Mouse (Mus musculus): ENCODE measurements around the gene Coro1c. TPM values are rescaled to one million over a fixed set of nuclear protein-coding genes. Genes with fewer than 3 reads are reported as not detected.
A peak's percentile ranks its signal among the peaks of the same experiment; 100 is the strongest.

The Coro1c gene
- polyA plus RNA-seq, 1 experiment from 2014 or later: 129 TPM

DNA sequence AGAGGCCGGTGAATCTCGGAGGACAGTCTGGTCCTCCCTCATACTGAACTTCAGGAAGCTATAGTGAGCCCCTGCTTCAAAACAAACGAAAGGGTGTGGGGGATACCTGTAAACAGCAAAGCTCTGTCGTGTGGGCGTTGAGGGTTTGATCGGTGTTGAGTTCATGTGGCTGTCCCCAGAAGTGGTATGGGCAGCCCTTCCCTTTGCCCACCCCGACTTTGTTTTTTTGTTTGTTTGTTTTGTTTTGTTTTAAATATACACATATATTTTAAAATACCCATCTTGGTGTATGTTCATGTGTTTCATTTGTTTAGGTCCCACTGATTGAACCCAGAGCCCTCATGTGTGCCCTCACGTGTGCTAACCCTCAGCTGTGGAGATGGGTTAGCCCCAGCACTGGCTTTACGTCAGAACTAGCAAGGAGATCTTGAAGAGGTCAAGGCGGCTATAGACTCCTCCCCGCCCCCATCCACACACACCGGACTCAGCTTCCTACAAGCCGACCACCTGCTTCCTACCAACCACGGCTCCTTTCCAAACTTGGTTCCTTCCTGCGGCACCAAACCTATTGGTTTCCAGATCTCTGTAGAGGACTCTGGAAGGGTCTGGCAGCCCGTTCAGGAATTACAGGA lies 75.1 kb downstream of the Coro1c start:
- no peak overlapping the region for H3K4me2 ChIP-seq
- ATAC-seq (ENCODE audit: insufficient read depth, low FRiP score, low read depth): no peak
- H3K27ac ChIP-seq: no peak overlapping the region
- H3K36me3 ChIP-seq: no peaks in the 10 kb centered on the region
- no peak overlapping the region for H3K4me3 ChIP-seq (replicated peaks)
- H3K9ac ChIP-seq: no peak overlapping the region
- H3K27me3 ChIP-seq (replicated peaks): no peaks in the 10 kb centered on the region
- H3K4me1 ChIP-seq: no peaks in the 10 kb centered on the region
- WGBS: 52% methylated on average over 16 of the region's 16 CpGs
- no peaks in the 10 kb centered on the region for H3K9me3 ChIP-seq

DNA sequence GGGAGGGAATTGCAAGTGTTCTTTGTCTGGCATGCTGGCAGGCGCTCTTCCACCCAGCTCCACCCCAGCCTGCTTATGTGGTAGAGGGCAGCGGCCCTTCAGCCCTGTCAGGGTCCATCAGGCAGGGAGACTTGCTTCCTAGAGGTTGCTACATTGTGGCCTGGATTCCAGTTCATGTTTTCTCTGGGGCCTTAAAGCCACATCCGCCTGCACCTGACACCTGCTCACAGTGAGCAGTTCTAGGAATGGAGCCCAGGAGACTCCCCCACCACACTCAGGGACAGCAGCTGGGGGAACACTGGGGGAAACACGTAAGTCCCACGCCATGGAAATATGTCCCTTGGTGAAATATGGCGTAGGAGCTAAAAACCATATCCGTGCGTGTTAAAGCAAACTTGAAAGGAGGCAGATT lies 76.1 kb downstream of the Coro1c start, which contains the start of gene Selplg:
Selplg (minus strand) TSS at position 155 of the 412 bp plus-strand sequence.
- H3K9me3 ChIP-seq: no peaks in the 10 kb centered on the region
- WGBS: 26% methylated on average over 8 of the region's 8 CpGs
- no peak within 1 kb of the TSS for H3K4me2 ChIP-seq
- ATAC-seq (ENCODE audit: insufficient read depth, low FRiP score, low read depth): no peak
- H3K36me3 ChIP-seq: no peaks in the 10 kb centered on the region
- H3K4me1 ChIP-seq: no peaks in the 10 kb centered on the region
- no peak within 1 kb of the TSS for H3K27ac ChIP-seq
- H3K9ac ChIP-seq: no peak within 1 kb of the TSS
- H3K4me3 ChIP-seq (replicated peaks): no peak within 1 kb of the TSS
- no peaks in the 10 kb centered on the region for H3K27me3 ChIP-seq (replicated peaks)

DNA sequence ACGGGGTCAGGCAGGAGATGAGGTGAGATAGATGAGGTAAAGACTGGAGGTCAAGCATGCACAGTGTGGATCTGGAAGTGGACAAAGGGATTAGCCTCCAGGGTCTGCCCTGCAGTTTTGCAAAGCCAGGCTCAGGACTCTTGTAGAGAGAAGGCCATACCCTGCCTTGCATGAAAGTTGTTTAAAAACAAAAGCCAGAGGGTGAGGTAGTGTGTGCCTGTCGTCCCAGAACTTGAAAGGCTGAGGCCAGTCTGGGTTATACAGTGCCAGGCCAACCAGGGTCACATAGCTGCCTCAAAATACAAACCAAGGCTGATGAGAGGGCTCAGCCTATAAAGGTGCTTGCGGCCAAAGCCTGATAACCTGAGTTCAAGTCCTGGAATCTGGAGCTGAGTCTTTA lies 76.8 kb downstream of the Coro1c start:
- H3K27ac ChIP-seq: no peak overlapping the region
- no peak overlapping the region for H3K4me2 ChIP-seq
- no peak overlapping the region for H3K9ac ChIP-seq
- no peaks in the 10 kb centered on the region for H3K36me3 ChIP-seq
- no peaks in the 10 kb centered on the region for H3K4me1 ChIP-seq
- no peaks in the 10 kb centered on the region for H3K9me3 ChIP-seq
- no peak overlapping the region for H3K4me3 ChIP-seq (replicated peaks)
- no peak for ATAC-seq (ENCODE audit: insufficient read depth, low FRiP score, low read depth)
- WGBS: 41% methylated on average over 3 of the region's 3 CpGs
- H3K27me3 ChIP-seq (replicated peaks): no peaks in the 10 kb centered on the region

DNA sequence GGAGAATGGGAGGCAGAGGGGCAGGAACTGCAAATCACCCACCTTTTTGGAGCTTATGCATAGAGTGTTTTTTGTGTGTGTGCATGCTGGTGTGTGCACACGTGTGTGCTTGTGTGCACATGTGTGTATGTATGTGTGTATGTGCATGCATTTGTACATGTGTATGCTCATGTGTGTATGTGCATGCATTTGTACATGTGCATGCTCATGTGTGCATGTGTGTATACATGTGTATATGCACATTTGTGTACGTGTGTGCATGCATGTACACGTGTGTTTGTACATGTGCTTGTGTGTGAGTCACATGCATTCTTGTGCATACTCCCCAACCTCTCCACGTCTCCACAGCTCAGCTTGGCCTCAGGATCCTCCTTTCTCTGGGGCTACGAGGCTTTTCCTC lies 77.8 kb downstream of the Coro1c start:
- no peak for ATAC-seq (ENCODE audit: insufficient read depth, low FRiP score, low read depth)
- Histone ChIP-seq H3K9ac (no peak overlapping the region), H3K9me3 (no peaks in the 10 kb centered on the region), H3K27ac (no peak overlapping the region), H3K36me3 (no peaks in the 10 kb centered on the region), H3K27me3 (replicated peaks) (no peaks in the 10 kb centered on the region), H3K4me3 (replicated peaks) (no peak overlapping the region), H3K4me2 (no peak overlapping the region), H3K4me1 (no peaks in the 10 kb centered on the region)
- 88% methylated on average over 5 of the region's 5 CpGs for WGBS

DNA sequence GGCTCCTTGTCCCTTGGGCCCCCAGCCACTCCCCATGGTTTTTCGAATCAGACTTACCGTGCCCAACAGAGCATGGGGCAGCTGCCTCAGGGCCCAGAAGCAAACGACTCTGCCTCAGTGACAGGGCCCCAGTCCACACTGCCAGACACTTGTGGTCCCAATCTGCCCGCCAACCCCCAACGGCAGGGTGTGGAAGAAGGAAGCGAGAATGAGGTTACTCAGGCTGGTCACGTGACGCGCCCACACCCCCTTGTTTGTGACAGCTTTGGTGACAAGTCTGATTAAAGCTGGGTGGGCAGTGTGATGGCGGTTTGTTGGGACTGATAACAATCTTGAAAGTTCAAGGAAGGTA lies 78.3 kb downstream of the Coro1c start:
- no peak overlapping the region for H3K27ac ChIP-seq
- H3K4me2 ChIP-seq: no peak overlapping the region
- H3K4me1 ChIP-seq: no peaks in the 10 kb centered on the region
- H3K27me3 ChIP-seq (replicated peaks): no peaks in the 10 kb centered on the region
- ATAC-seq (ENCODE audit: insufficient read depth, low FRiP score, low read depth): peak; percentile 23; the same call in 1 of the 2 replicates
- WGBS: 55% methylated on average over 10 of the region's 10 CpGs
- no peak overlapping the region for H3K9ac ChIP-seq
- H3K4me3 ChIP-seq (replicated peaks): 0 out of 2 replicates have a peak overlapping the region, but pooled peaks have one; percentile 11
- H3K9me3 ChIP-seq: no peaks in the 10 kb centered on the region
- H3K36me3 ChIP-seq: no peaks in the 10 kb centered on the region

DNA sequence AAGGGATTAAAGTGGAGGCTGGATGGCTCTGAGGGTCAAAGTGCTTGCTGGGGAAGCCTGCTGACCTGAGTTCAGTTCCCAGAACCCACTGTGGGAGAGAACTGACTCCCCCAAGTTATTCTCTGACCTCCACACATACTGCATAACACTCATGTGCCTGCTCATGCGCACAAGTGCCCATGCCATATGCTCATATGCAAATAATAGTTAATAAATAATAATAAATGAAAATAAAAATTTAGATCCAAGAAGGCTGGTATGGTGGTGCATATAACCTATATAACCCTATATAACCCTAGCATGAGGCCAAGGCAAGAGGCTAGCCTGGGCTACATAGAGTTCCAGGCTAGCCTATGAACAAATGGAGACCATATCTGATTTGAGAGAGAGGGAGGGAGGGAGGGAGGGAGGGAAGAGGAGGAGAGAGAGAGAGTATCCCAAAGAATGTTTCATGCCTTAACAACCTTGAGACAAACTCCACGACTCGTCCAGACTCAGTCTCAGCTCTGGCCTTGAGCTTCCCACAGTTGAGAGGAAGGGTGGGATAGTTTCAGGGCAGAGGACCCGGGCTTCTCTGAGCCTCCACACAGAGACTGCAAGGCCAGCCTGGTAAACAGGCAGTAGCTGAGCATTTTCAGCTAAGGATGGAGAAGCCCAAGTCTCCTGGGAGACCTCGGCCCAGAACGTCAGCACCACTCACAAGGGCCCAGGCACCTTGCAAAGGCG lies 78.8 kb downstream of the Coro1c start:
- Histone ChIP-seq H3K4me1 (no peaks in the 10 kb centered on the region), H3K4me2 (no peak overlapping the region), H3K27me3 (replicated peaks) (no peaks in the 10 kb centered on the region), H3K27ac (no peak overlapping the region), H3K36me3 (no peaks in the 10 kb centered on the region), H3K9me3 (no peaks in the 10 kb centered on the region), H3K4me3 (replicated peaks) (0 out of 2 replicates have a peak overlapping the region, but pooled peaks have one; percentile 11), H3K9ac (no peak overlapping the region)
- no peak for ATAC-seq (ENCODE audit: insufficient read depth, low FRiP score, low read depth)
- WGBS: 74% methylated on average over 7 of the region's 7 CpGs

DNA sequence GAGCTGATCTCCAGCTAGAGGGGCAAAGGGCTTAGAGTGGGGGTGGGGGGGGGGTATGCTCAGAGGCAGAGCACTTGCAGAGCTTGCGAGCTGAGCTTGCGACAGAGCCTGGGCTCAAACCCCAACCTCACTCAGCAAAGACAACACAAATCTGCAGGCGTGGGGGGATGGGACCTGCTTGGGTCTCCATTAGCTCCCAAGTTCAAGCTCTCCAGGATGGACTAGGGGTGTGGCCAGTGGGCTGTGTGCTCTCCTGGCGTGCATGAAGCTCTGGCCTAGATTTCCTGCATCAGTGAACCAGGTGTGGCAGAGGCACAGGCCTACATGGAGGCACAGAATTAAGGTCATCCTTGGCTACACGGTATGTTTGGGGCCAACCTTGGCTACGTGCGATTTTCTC lies 80.1 kb downstream of the Coro1c start:
- 51% methylated on average over 7 of the region's 7 CpGs for WGBS
- H3K9ac ChIP-seq: no peak overlapping the region
- no peaks in the 10 kb centered on the region for H3K4me1 ChIP-seq
- no peaks in the 10 kb centered on the region for H3K9me3 ChIP-seq
- no peak overlapping the region for H3K4me3 ChIP-seq (replicated peaks)
- H3K27ac ChIP-seq: no peak overlapping the region
- H3K4me2 ChIP-seq: no peak overlapping the region
- no peak for ATAC-seq (ENCODE audit: insufficient read depth, low FRiP score, low read depth)
- H3K36me3 ChIP-seq: no peaks in the 10 kb centered on the region
- no peaks in the 10 kb centered on the region for H3K27me3 ChIP-seq (replicated peaks)

DNA sequence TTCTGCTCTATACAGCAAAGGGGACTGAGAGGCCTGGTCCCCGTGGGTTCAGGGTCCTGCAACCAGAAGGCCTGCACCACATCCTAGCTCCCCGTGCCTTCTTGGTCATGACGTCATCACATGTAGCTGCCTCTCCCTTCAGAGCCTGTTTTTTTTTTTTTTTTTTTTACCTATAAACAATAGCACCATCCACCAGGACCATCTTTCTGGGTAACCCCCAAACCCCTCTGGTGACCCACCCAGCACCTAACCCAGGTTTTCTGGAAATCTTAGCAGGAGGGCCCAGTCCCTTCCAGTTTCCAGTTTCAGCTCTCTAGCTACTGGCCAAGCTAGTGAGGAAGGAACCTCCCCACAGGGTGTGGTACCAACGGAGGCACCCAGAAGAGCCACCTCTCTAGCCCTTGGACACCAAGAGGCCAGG lies 80.6 kb downstream of the Coro1c start:
- ATAC-seq (ENCODE audit: insufficient read depth, low FRiP score, low read depth): no peak
- 38% methylated on average over 4 of the region's 4 CpGs for WGBS
- Histone ChIP-seq H3K27ac (no peak overlapping the region), H3K4me1 (no peaks in the 10 kb centered on the region), H3K4me2 (no peak overlapping the region), H3K36me3 (no peaks in the 10 kb centered on the region), H3K27me3 (replicated peaks) (no peaks in the 10 kb centered on the region), H3K4me3 (replicated peaks) (no peak overlapping the region), H3K9ac (no peak overlapping the region), H3K9me3 (no peaks in the 10 kb centered on the region)

DNA sequence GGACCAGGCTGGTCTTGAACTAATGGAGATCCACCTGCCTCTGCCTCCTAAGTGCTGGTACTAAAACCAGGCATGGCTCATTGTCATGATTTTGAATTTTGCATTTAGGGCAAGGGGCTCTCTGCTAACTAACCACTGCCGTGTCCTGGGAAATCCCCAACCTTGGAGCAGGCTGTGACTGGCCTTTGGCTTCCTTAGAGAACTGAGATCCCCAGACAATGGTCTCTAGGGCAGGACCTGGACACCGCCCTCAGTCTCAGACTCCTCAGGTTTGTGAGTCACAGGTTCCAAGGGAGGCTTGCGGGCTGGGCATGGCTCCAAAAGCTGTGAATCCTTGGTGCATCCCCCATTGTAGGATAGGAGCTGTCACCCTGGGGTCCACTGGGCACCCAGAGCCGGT lies 81.9 kb downstream of the Coro1c start:
- ATAC-seq (ENCODE audit: insufficient read depth, low FRiP score, low read depth): no peak

DNA sequence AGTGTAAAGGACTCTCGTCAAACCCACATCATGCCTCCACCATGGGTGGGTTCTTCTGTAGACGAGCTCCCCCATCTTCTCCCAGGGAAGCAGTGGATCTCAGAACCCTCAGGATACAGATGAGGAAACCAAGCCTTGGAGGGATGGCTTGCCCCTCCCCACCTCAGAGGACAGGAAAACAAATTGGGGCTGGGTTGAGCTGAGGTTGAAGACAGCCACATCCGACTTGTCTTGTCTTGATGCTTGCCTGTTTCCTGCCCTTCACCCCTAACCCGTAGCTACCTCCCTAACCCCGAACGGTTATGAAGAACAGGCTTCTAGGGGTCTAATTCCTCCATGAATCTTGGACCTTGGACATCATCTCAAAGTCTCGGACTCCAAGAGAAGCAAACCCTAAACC lies 83.0 kb downstream of the Coro1c start:
- no peaks in the 10 kb centered on the region for H3K9me3 ChIP-seq
- H3K36me3 ChIP-seq: no peaks in the 10 kb centered on the region
- no peak overlapping the region for H3K4me2 ChIP-seq
- ATAC-seq (ENCODE audit: insufficient read depth, low FRiP score, low read depth): no peak
- H3K4me1 ChIP-seq: no peaks in the 10 kb centered on the region
- H3K4me3 ChIP-seq (replicated peaks): no peak overlapping the region
- 75% methylated on average over 7 of the region's 7 CpGs for WGBS
- H3K9ac ChIP-seq: no peak overlapping the region
- no peaks in the 10 kb centered on the region for H3K27me3 ChIP-seq (replicated peaks)
- no peak overlapping the region for H3K27ac ChIP-seq

More for the DNA sequence above, 81.9 kb downstream of the Coro1c start:
- Histone ChIP-seq H3K9me3 (no peaks in the 10 kb centered on the region), H3K27me3 (replicated peaks) (no peaks in the 10 kb centered on the region), H3K4me3 (replicated peaks) (no peak overlapping the region), H3K4me2 (no peak overlapping the region), H3K27ac (no peak overlapping the region), H3K9ac (no peak overlapping the region), H3K36me3 (no peaks in the 10 kb centered on the region), H3K4me1 (no peaks in the 10 kb centered on the region)
- WGBS: 84% methylated on average over 4 of the region's 4 CpGs

DNA sequence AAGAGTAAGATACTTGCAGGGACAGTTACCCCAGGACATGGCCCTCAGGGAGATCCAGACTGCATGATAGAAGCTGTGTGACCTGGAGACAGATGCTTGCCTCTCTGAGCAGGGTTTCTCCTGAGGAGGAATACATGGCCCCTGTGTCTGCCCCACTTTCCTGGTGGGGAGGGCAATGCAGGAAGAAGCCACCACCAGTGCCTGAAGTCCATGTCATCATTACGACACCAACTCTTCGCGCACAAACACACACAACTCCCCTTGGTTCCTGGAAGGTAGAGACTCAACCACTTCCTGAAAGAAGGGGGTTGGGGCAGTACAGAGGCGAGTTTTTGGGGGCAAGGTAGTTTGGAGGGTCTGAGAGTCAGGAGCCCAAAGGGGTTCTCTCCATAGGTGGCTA lies 84.3 kb downstream of the Coro1c start:
- Histone ChIP-seq H3K4me1 (no peaks in the 10 kb centered on the region), H3K9ac (no peak overlapping the region), H3K4me2 (no peak overlapping the region), H3K36me3 (no peaks in the 10 kb centered on the region), H3K27ac (no peak overlapping the region), H3K4me3 (replicated peaks) (no peak overlapping the region), H3K27me3 (replicated peaks) (no peaks in the 10 kb centered on the region), H3K9me3 (no peaks in the 10 kb centered on the region)
- ATAC-seq (ENCODE audit: insufficient read depth, low FRiP score, low read depth): no peak
- 73% methylated on average over 4 of the region's 4 CpGs for WGBS

DNA sequence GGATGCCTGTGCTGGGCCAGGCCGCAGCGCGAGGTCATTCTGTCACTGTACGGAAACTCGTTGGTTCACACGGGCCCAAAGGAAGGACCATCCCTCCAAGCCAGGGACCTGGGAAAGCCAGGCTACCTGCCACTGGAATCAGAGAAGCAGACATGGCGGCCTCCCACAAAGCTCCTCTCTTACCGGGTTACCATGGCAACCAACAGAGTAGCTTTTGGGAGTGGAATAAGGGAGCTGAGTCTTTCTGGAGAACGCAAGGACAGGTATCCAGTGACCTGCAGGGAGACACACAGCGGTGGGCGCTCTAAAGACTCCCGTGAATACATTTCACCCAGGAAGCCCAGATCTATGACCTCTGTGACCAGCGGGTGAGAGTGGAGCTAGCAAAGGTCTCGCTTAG lies 90.0 kb downstream of the Coro1c start:
- Histone ChIP-seq H3K27ac (no peak overlapping the region), H3K4me2 (no peak overlapping the region), H3K9ac (no peak overlapping the region), H3K9me3 (no peaks in the 10 kb centered on the region), H3K4me3 (replicated peaks) (no peak overlapping the region), H3K27me3 (replicated peaks) (no peaks in the 10 kb centered on the region), H3K4me1 (0 out of 2 replicates have a peak, but pooled peaks cover 7% of the 10 kb centered on the region), H3K36me3 (no peaks in the 10 kb centered on the region)
- ATAC-seq (ENCODE audit: insufficient read depth, low FRiP score, low read depth): no peak
- WGBS: 66% methylated on average over 14 of the region's 14 CpGs
